In genomic region chr2:181133837-181134590, GRCm38 (mm10) we compare ENCODE assay signal across 8 mouse cellular contexts. TPM values are rescaled to one million over a fixed set of nuclear protein-coding genes. Genes with fewer than 3 reads are reported as not detected.
A peak's percentile ranks its signal among the peaks of the same experiment; 100 is the strongest.
DNase-seq lines count a peak whose midpoint lies in the region; ATAC-seq and TF ChIP-seq lines count a peak whose summit lies in the region.

No protein-coding gene starts in this region.

- WGBS in liver, embryonic 11.5 days, result 13% methylated on average over 19 of the region's 22 CpGs
- WGBS in liver, postnatal 0 days (ENCODE audit: insufficient replicate concordance), result 12% methylated on average over 21 of the region's 22 CpGs
- WGBS in hindbrain, embryonic 14.5 days, result 7% methylated on average over 21 of the region's 22 CpGs
- 5% methylated on average over 22 of the region's 22 CpGs for WGBS in neural tube, embryonic 14.5 days

- no peak overlapping the region for H3K9ac ChIP-seq in liver, embryonic 11.5 days (ENCODE audit: low read depth, low read length)
- H3K9ac ChIP-seq in liver, postnatal 0 days (replicated peaks), result no peak overlapping the region
- peak overlapping the region; percentile 96 for H3K9ac ChIP-seq in hindbrain, embryonic 14.5 days
- H3K9ac ChIP-seq in neural tube, embryonic 14.5 days (replicated peaks; ENCODE audit: low read depth, low read length), result peak overlapping the region; percentile 80

- no peak for DNase-seq in liver, embryonic 11.5 days (ENCODE audit: low spot score)
- no peak for DNase-seq in liver, postnatal 0 days
- peak; percentile 61 to 63 for DNase-seq in cerebellum, postnatal 14 days
- DNase-seq in hindbrain, embryonic 14.5 days (ENCODE audit: low spot score), result peak; percentile 57
- DNase-seq in urinary bladder, adult 18-20 months (ENCODE audit: low spot score in 2 of 2), result no peak
- DNase-seq in right cerebral cortex, adult 2 months (ENCODE audit: low spot score in 2 of 2), result no peak
- no peak for DNase-seq in lung, postnatal 14 days

- ATAC-seq in liver, embryonic 11.5 days (replicated peaks; ENCODE audit: low FRiP score), result no peak
- no peak for ATAC-seq in liver, postnatal 0 days
- ATAC-seq in hindbrain, embryonic 14.5 days (ENCODE audit: low FRiP score), result peak; percentile 87
- ATAC-seq in neural tube, embryonic 14.5 days (ENCODE audit: low read depth), result peak; percentile 88

- no peaks in the 10 kb centered on the region for H3K9me3 ChIP-seq in liver, embryonic 11.5 days (ENCODE audit: control insufficient read depth, low read length)
- no peaks in the 10 kb centered on the region for H3K9me3 ChIP-seq in liver, postnatal 0 days (ENCODE audit: low read length)
- no peaks in the 10 kb centered on the region for H3K9me3 ChIP-seq in hindbrain, embryonic 14.5 days (ENCODE audit: control insufficient read depth, low read length)
- no peaks in the 10 kb centered on the region for H3K9me3 ChIP-seq in neural tube, embryonic 14.5 days (ENCODE audit: control insufficient read depth, low read length)

- H3K27ac ChIP-seq in liver, embryonic 11.5 days (ENCODE audit: low read depth, low read length), result no peak overlapping the region
- no peak overlapping the region for H3K27ac ChIP-seq in liver, postnatal 0 days (ENCODE audit: low read depth)
- H3K27ac ChIP-seq in hindbrain, embryonic 14.5 days, result peak overlapping the region; percentile 96
- peak overlapping the region; percentile 96 for H3K27ac ChIP-seq in neural tube, embryonic 14.5 days (ENCODE audit: low read depth, low read length)

- no peak for TF ChIP-seq EP300 in liver, postnatal 0 days (IDR thresholded peaks at IDR 0.05; ENCODE audit: low read depth)

- peak overlapping the region; percentile 49 for H3K4me3 ChIP-seq in liver, embryonic 11.5 days (ENCODE audit: low read depth, low read length)
- H3K4me3 ChIP-seq in liver, postnatal 0 days (ENCODE audit: low read depth, low read length), result no peak overlapping the region
- peak overlapping the region; percentile 85 for H3K4me3 ChIP-seq in hindbrain, embryonic 14.5 days (replicated peaks; ENCODE audit: low read length)
- peak overlapping the region; percentile 85 for H3K4me3 ChIP-seq in neural tube, embryonic 14.5 days (ENCODE audit: low read depth, low read length)

- TF ChIP-seq CTCF in liver, postnatal 0 days (IDR thresholded peaks at IDR 0.05; ENCODE audit: low read depth), result no peak

- no peaks in the 10 kb centered on the region for H3K36me3 ChIP-seq in liver, embryonic 11.5 days (ENCODE audit: control insufficient read depth, insufficient read depth, low read length)
- no peaks in the 10 kb centered on the region for H3K36me3 ChIP-seq in liver, postnatal 0 days (replicated peaks; ENCODE audit: insufficient read depth, low read length)
- H3K36me3 ChIP-seq in hindbrain, embryonic 14.5 days (replicated peaks; ENCODE audit: control insufficient read depth, insufficient read depth), result no peaks in the 10 kb centered on the region
- no peaks in the 10 kb centered on the region for H3K36me3 ChIP-seq in neural tube, embryonic 14.5 days (ENCODE audit: control insufficient read depth, insufficient read depth, low read length)

- peak overlapping the region; percentile 75 for H3K4me2 ChIP-seq in liver, embryonic 11.5 days
- H3K4me2 ChIP-seq in liver, postnatal 0 days (ENCODE audit: low read depth, low read length), result no peak overlapping the region
- H3K4me2 ChIP-seq in hindbrain, embryonic 14.5 days (replicated peaks), result peak overlapping the region; percentile 80
- peak overlapping the region; percentile 46 for H3K4me2 ChIP-seq in neural tube, embryonic 14.5 days (ENCODE audit: low read depth, low read length)

- H3K27me3 ChIP-seq in liver, embryonic 11.5 days (replicated peaks; ENCODE audit: control insufficient read depth, insufficient read depth, low read length), result peaks cover 50% of the 10 kb centered on the region
- peaks cover 43% of the 10 kb centered on the region for H3K27me3 ChIP-seq in liver, postnatal 0 days (ENCODE audit: insufficient read depth, low read length)
- peaks cover 20% of the 10 kb centered on the region; the same call in 1 of the 2 replicates for H3K27me3 ChIP-seq in hindbrain, embryonic 14.5 days (ENCODE audit: control insufficient read depth, insufficient read depth, low read length)
- H3K27me3 ChIP-seq in neural tube, embryonic 14.5 days (ENCODE audit: control insufficient read depth, insufficient read depth, low read length), result peaks cover 5% of the 10 kb centered on the region; the same call in 1 of the 2 replicates

- no peaks in the 10 kb centered on the region for H3K4me1 ChIP-seq in liver, embryonic 11.5 days (replicated peaks; ENCODE audit: control insufficient read depth, insufficient read depth, low read length)
- H3K4me1 ChIP-seq in liver, postnatal 0 days (ENCODE audit: insufficient read depth), result 0 out of 2 replicates have a peak, but pooled peaks cover 4% of the 10 kb centered on the region
- peaks cover 44% of the 10 kb centered on the region for H3K4me1 ChIP-seq in hindbrain, embryonic 14.5 days (replicated peaks; ENCODE audit: control insufficient read depth, insufficient read depth, low read length)
- H3K4me1 ChIP-seq in neural tube, embryonic 14.5 days (ENCODE audit: control insufficient read depth, insufficient read depth, low read length), result peaks cover 21% of the 10 kb centered on the region; the same call in 1 of the 2 replicates

RNA-seq across cellular contexts. Expression of gene Kcnq2, which starts 1.1 kb away (rescaled TPM):
- polyA plus RNA-seq in liver, embryonic 11.5 days (2014; fragmentation: Nextera tagmentation; extraction: Ambion mirVana), result 0.15 and 0.18 TPM in 2 replicates
- not detected in 2 replicates for polyA plus RNA-seq in liver, postnatal 0 days (2015; fragmentation: Nextera tagmentation; extraction: Ambion mirVana)
- 54.2 and 55.9 TPM in 2 replicates for polyA plus RNA-seq in hindbrain, embryonic 14.5 days (2014; fragmentation: Nextera tagmentation; extraction: Ambion mirVana)
- 56.7 and 60.6 TPM in 2 replicates for polyA plus RNA-seq in neural tube, embryonic 14.5 days (2014; fragmentation: Nextera tagmentation; extraction: Ambion mirVana)

RNA-seq across cellular contexts. Expression of gene Eef1a2, which starts 22.8 kb away (rescaled TPM):
- polyA plus RNA-seq in liver, embryonic 11.5 days (2014; fragmentation: Nextera tagmentation; extraction: Ambion mirVana), result not detected in 2 replicates
- polyA plus RNA-seq in liver, postnatal 0 days (2015; fragmentation: Nextera tagmentation; extraction: Ambion mirVana), result 0.05 TPM in 1 of 2 replicates, not detected in the other
- 21.1 and 22.3 TPM in 2 replicates for polyA plus RNA-seq in hindbrain, embryonic 14.5 days (2014; fragmentation: Nextera tagmentation; extraction: Ambion mirVana)
- 17.5 and 24.4 TPM in 2 replicates for polyA plus RNA-seq in neural tube, embryonic 14.5 days (2014; fragmentation: Nextera tagmentation; extraction: Ambion mirVana)

RNA-seq across cellular contexts. Expression of gene Ppdpf, which starts 53.0 kb away (rescaled TPM):
- polyA plus RNA-seq in liver, embryonic 11.5 days (2014; fragmentation: Nextera tagmentation; extraction: Ambion mirVana), result 172 and 179 TPM in 2 replicates
- 120 and 125 TPM in 2 replicates for polyA plus RNA-seq in liver, postnatal 0 days (2015; fragmentation: Nextera tagmentation; extraction: Ambion mirVana)
- 382 and 446 TPM in 2 replicates for polyA plus RNA-seq in hindbrain, embryonic 14.5 days (2014; fragmentation: Nextera tagmentation; extraction: Ambion mirVana)
- 419 and 445 TPM in 2 replicates for polyA plus RNA-seq in neural tube, embryonic 14.5 days (2014; fragmentation: Nextera tagmentation; extraction: Ambion mirVana)

Comparison
In these comparisons a context has a peak if more than half of its experiments do, and no peak if none do; other contexts are left out.
1. ATAC-seq: peak in hindbrain, embryonic 14.5 days (single experiment) and neural tube, embryonic 14.5 days (single experiment); none in liver, embryonic 11.5 days (single experiment) and liver, postnatal 0 days (single experiment).
2. DNase-seq: peak in cerebellum, postnatal 14 days (2 of 2) and hindbrain, embryonic 14.5 days (single experiment); none in liver, embryonic 11.5 days (single experiment), liver, postnatal 0 days (single experiment), urinary bladder, adult 18-20 months (0 of 2), right cerebral cortex, adult 2 months (0 of 2) and lung, postnatal 14 days (single experiment).
3. H3K27ac ChIP-seq: peak in hindbrain, embryonic 14.5 days (single experiment) and neural tube, embryonic 14.5 days (single experiment); none in liver, embryonic 11.5 days (single experiment) and liver, postnatal 0 days (single experiment).
4. H3K9ac ChIP-seq: peak in hindbrain, embryonic 14.5 days (single experiment) and neural tube, embryonic 14.5 days (single experiment); none in liver, embryonic 11.5 days (single experiment) and liver, postnatal 0 days (single experiment).
5. RNA of gene Kcnq2, which starts 1.1 kb away (polyA plus RNA-seq): 56.7 to 60.6 TPM in neural tube, embryonic 14.5 days and 54.2 to 55.9 TPM in hindbrain, embryonic 14.5 days; 0.15 to 0.18 TPM in liver, embryonic 11.5 days and not detected in liver, postnatal 0 days; every median in the first group is over 10 times any median in the second.
6. RNA of gene Eef1a2, which starts 22.8 kb away (polyA plus RNA-seq): 17.5 to 24.4 TPM in neural tube, embryonic 14.5 days and 21.1 to 22.3 TPM in hindbrain, embryonic 14.5 days; not detected in liver, embryonic 11.5 days and 0.05 TPM in liver, postnatal 0 days; every median in the first group is over 10 times any median in the second.